Mouse (Mus musculus) adrenal gland, postnatal 14 days (tissue): ENCODE results near the gene Cadps2. TPM values are rescaled to one million over a fixed set of nuclear protein-coding genes. Genes with fewer than 3 reads are reported as not detected.

Experiments
- DNase-seq: peaks from one replicate; pipeline ENCODE4 v3.0.0; 2021; ENCODE audit warnings: mixed read lengths
- total RNA-seq: library from RNA; stranded (reverse); gene quantifications from 2 replicates; pipeline ENCODE4 v1.2.3, GENCODE M21; 2021

Cadps2 gene
- total RNA-seq, 1 experiment from 2014 or later: 4.0 TPM

GRCm38 (mm10) chr6:23762204-23762603 lies 77.0 kb downstream of the Cadps2 start:
- no peak for DNase-seq

DNA sequence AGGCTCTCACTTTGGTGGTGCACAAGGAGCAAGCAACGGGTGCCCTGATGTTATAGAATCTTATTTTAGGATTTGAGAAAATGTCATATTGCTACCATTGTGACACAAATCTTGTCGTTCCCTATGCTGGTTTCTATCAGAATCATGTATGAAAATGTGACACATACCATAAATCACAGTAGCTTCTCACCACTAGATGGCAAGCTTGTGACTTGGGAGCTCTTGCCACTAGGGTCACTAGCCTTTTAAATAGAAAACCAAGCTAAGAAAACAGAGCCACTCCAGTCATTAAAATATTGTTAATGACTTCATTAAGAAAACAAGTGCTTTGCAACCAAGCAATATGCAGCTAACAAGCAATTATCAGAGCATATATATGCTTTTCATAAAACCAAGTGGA lies 81.0 kb downstream of the Cadps2 start:
- DNase-seq: no peak

DNA sequence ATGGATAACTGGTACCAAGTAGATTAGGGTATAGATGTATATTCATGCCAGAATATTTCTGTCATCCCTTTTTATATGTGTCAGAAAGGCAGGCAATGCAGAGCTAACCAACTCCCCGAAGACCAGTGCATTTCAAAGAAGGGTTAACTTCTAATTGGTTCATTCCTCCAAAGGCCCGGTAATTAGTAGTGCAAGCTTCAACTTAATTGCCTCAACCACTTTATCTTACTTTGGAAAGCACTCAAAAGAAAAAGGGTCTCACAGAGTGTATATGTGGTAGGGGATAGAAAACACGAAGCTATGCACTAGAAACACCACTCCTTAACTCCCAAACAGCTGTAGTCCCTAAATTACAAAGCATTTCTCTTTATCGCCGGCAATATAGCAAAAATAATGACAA lies 90.4 kb downstream of the Cadps2 start:
- DNase-seq: no peak

DNA sequence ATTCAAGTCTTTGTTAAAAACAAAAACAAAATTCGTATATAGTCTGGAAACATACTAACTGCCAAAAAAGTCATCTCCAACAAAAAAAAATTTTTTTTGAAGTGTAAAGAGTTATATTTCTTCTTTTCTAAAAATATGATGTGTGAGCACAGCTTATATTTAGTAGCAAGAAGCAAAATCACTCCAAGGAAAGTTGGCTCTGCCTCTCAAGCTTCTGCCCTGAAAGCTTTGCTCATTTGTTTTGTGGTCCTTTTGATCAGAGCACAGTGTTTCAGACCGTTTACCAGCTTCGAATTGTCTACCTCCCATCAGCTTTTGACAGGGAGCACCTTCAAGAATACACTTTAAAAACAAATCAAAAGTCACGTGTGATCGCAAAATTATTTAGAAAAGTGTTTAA lies 99.2 kb downstream of the Cadps2 start:
- DNase-seq: no peak

GRCm38 (mm10) chr6:23732750-23733149 lies 106.5 kb downstream of the Cadps2 start:
- no peak for DNase-seq

GRCm38 (mm10) chr6:23728620-23729019 lies 110.6 kb downstream of the Cadps2 start:
- no peak for DNase-seq

DNA sequence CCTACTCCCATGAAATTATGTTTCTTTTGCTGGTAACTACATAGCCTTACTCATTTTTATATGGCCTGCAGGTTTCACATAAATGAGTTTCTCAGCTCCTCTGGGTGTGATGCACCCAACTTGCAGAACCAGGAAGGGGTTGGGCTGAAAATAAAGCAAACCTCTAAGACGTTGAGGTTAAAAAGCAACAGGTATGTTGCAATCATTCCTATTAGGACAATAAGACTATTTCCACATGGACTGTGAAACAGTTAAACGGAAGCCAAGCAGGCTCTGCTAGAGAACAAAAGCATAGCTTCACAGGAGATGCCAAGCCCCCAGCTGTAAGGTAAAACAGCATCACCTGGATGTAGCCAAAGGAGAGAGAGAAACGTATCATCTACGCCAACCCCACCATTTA lies 115.5 kb downstream of the Cadps2 start:
- DNase-seq: no peak

DNA sequence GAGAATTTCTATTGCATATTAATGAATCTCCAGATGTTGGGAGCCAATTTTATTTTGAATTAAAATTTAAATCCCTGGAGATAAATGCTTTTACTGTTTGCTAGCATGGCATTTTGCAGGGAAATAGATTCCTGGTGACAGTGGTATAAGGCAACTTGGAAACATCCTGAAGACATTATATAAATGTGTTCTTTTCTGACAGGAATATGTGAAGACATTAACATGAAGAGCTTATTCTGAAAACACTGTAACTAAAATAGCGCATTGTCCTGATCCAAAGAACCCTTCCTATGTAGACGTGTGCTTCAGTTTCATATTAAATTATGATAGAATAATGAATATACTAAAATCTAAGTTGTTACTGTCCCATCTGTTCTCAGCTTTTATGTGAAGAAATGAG lies 118.8 kb downstream of the Cadps2 start:
- no peak for DNase-seq

GRCm38 (mm10) chr6:23707506-23707905 lies 131.7 kb downstream of the Cadps2 start:
- DNase-seq: no peak

- no peak for DNase-seq
Measured at GRCm38 (mm10) chr6:23700879-23701278, 138.3 kb downstream of the Cadps2 start.

DNA sequence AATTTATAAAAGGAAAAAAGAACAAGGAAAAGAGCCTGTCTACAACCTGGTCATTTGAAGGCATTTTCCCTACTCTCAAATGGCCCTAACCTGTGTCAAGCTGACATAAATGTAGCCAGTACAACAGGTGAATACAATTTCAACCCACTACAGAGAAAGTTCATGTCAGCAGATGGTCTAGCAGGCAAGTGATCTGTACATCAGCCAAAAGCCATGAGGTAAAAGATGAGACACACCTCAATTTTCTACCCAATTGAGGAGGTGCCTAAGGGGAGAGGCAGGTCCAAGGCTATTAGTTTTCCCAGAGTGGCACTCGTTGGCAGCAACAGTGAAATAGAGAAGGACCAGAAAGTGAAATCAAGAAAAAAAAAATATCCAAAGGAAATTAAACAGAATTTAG lies 161.0 kb downstream of the Cadps2 start:
- DNase-seq: no peak

GRCm38 (mm10) chr6:23655036-23655435 lies 184.2 kb downstream of the Cadps2 start, which contains the start of gene Rnf148:
Gene Rnf148 (minus strand): TSS chr6:23655136.
- DNase-seq: no peak

- DNase-seq: no peak
Measured at GRCm38 (mm10) chr6:23650205-23650604, 189.0 kb downstream of the Cadps2 start, which contains the start of gene Rnf133. Gene Rnf133 (minus strand): TSS chr6:23650305.

DNA sequence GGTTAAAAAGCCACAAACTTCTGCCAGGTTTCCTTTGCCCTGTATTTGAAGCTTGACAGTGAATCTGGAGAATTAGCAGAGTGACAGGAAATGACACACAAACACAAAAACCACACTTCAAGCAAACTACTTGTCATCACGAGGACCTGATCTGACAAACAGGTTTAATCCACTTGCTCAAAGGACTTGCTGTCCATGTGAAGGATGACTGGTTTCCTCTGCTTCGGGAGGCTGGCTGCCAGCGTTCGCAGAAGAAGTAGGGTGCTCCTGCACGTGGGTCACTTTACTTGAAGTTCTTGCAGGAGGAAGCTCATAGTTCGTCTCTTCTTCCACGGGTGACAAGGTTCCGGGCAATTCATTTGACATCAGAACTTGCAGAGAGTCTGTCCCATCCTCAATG lies 190.5 kb downstream of the Cadps2 start:
- DNase-seq: no peak

DNA sequence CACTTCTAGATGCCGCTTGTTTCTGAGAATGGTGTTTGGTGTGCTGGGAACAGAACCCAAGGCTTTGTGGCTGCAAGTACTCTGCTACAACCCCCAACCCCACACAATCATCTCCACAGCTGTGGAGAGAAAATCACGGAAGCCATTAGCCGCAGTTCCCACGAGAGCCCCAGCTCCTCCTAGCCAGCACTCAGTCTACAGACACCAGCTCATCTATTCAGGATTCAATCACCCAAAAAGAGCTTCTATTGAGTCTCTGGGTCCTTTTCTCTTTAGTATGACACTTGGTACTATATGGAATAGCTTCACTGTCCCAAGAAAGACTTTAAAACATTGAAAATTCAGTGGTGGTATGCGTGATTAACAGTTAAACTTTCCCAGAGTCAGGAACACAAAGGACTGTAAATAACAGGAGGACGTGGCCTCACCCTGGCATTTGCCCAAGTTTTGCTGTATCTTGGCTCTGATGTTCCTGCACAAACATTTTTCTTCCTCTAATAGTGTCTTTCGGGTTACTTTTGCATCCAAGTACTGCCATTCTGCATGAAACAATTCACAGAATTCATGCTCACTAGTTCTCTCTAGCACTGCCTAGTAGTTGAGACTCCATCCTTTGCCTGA lies 191.5 kb downstream of the Cadps2 start:
- DNase-seq: peak; percentile 45

GRCm38 (mm10) chr6:23637081-23637480 lies 202.1 kb downstream of the Cadps2 start:
- peak; percentile 35 for DNase-seq

- no peak for DNase-seq
Measured at GRCm38 (mm10) chr6:23635208-23635607, 204.0 kb downstream of the Cadps2 start.

- DNase-seq: no peak
Measured at GRCm38 (mm10) chr6:23634016-23634415, 205.2 kb downstream of the Cadps2 start.

DNA sequence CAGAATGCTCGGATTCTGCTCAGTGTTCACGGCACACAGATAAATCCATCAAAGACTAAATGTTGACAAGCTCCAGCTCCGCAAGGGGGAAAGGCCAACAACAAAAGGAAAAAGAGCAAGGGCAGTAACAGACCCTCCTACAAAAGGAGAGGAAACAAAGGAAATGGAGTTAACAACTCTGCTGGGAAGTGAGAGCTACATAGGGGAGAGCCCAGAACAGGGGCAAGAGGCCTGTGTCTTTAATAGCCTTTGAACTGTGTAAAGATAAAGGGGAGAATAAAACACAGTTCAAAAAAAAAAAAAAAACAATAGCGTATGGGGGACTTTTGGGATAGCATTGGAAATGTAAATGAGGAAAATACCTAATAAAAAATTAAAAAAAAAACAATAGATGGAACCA lies 208.8 kb downstream of the Cadps2 start:
- no peak for DNase-seq

DNA sequence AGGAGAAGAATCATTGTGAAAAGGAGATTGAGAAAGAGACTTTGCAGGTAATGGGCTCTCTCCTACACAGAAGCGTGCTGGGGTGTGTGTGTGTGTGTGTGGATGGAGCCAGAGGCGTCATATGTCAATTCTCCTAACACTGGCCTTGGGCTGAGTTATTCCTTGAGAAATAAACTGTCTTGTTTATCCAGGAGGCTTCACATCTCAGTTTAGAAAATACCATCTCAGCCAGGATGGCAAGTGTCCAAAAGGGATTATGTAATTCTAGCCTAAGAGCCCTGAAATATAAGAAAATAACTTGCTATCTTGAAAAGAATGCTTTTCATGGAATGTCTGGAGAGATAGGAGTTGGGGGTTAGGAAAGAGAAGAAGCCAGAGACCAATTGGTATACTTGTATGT lies 264.1 kb downstream of the Cadps2 start:
- no peak for DNase-seq

DNA sequence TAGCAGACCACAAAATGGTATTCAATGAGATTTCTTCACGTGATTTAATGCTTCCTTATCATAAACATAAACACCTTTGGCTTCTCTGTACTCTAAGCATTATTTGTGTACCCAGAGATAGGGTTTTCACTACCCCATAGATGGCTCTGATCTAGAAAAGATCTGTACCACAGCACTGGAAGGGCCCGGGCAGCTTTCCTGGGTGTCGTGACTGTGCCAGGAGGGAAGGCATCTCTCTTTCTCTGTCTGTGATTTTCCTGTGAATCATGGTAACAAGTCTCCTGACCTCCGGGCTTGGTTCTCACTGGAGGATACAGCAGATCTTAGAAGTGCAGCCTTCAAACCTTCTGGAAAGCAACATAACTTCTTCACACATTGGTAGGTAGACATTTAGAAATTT lies 265.5 kb downstream of the Cadps2 start:
- no peak for DNase-seq

DNA sequence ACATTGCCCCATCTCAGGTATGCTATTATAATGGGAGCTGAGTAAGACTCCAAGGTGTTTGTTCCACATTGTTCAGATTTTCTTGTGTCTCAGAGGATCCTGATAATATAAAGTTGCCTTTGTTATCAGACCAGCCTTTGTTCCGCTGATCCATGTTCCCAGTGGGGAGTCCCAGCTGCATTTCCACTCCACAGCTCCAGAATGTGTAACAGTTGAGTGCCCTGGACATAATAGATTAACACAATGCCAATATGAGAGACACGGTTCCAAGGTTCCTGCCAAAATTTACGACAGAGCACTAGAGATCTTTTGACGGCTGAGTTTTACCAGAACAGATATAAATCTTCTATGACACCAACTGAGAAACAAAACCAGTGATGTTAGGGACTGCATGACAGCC lies 266.8 kb downstream of the Cadps2 start:
- DNase-seq: no peak

DNA sequence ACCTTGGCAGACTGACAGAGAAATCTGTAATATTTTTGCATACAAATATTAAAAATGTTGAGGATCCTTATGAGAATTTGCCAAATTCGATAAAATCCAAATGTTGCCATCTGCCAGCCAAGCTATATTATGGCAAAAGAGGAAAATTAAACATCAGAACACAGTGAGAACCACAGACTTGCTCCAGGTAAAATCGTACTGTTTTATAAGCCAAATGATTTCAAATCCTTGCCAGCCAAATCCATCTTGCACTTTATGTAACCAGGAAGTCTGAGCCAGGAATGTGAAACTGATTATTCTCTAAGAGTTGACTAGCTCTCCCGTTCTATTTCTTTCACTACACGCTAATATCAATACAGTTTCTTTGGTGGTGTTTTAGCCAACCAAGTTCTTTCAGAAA lies 269.5 kb downstream of the Cadps2 start:
- no peak for DNase-seq

- DNase-seq: no peak
Measured at GRCm38 (mm10) chr6:23568688-23569087, 270.5 kb downstream of the Cadps2 start.

DNA sequence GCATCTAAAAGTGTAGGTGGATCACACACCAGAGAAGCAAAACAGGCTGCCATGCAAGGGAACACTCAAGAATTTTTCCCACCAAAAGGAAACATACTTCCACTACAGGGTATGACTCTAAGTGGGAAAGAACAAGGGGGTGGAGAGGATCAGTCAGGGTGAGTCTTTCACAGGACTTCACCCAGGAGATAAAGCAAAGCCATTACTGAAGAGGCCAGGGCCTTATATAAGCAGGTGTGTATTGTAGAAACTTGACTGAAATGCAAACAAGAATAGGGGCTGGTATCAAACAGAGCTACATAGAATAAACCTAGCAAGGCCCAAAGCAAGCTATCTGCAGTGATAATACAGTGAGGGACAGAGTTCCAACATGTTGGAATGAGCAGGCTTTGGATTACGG lies 271.6 kb downstream of the Cadps2 start:
- no peak for DNase-seq
